Mouse (Mus musculus): Measurements from ENCODE around the gene Spag5.

- no peak for TF ChIP-seq POLR2A (IDR thresholded peaks at IDR 0.05; ENCODE audit: borderline replicate concordance, extremely low read depth, low read depth, low read length)
- no peak for TF ChIP-seq CTCF (IDR thresholded peaks at IDR 0.05; ENCODE audit: insufficient read depth, low read length)
Observed at GRCm38 (mm10) chr11:78370389-78370788, 69.1 kb downstream of the Spag5 start.

Data from lung, adult 2 months (tissue).